Mouse (Mus musculus): ENCODE data around the gene Il17rb. TPM values are rescaled to one million over a fixed set of nuclear protein-coding genes. Genes with fewer than 3 reads are reported as not detected.

Gene Il17rb
- polyA plus RNA-seq (2016; fragmentation: Nextera tagmentation; extraction: Ambion mirVana), result 0.49 and 0.99 TPM in 2 replicates

- peaks cover 38% of the 10 kb centered on the region for H3K27me3 ChIP-seq (ENCODE audit: low read depth, poor library complexity, severe bottlenecking)
- H3K4me3 ChIP-seq, result peak within 1 kb of the TSS; percentile 60
- DNase-seq (ENCODE audit: low spot score), result peak; percentile 51
- H3K27ac ChIP-seq (replicated peaks), result peak within 1 kb of the TSS; percentile 67
- 9% methylated on average over 54 of the region's 54 CpGs for WGBS
- H3K9me3 ChIP-seq (replicated peaks), result no peaks in the 10 kb centered on the region
- peaks cover 10% of the 10 kb centered on the region for H3K4me1 ChIP-seq
- H3K36me3 ChIP-seq, result no peaks in the 10 kb centered on the region
Measured at GRCm38 (mm10) chr14:30008733-30009575, at the start of gene Il17rb, which contains the start of gene Chdh. Il17rb (minus strand) TSS chr14:30008896. Chdh (plus strand) TSS chr14:30009023.

- H3K9me3 ChIP-seq (replicated peaks), result no peaks in the 10 kb centered on the region
- DNase-seq (ENCODE audit: low spot score), result no peak
- H3K4me3 ChIP-seq, result no peak overlapping the region
- 82% methylated on average over 13 of the region's 13 CpGs for WGBS
- H3K27me3 ChIP-seq (ENCODE audit: low read depth, poor library complexity, severe bottlenecking), result no peaks in the 10 kb centered on the region
- H3K4me1 ChIP-seq, result peaks cover 6% of the 10 kb centered on the region
- H3K36me3 ChIP-seq, result no peaks in the 10 kb centered on the region
- no peak overlapping the region for H3K27ac ChIP-seq (replicated peaks)
Measured at GRCm38 (mm10) chr14:30056031-30056766, 47.5 kb upstream of the Il17rb start.

- H3K27ac ChIP-seq (replicated peaks), result no peak overlapping the region
- no peaks in the 10 kb centered on the region for H3K27me3 ChIP-seq (ENCODE audit: low read depth, poor library complexity, severe bottlenecking)
- H3K4me1 ChIP-seq, result peaks cover 6% of the 10 kb centered on the region
- DNase-seq (ENCODE audit: low spot score), result no peak
- no peaks in the 10 kb centered on the region for H3K9me3 ChIP-seq (replicated peaks)
- no peaks in the 10 kb centered on the region for H3K36me3 ChIP-seq
- 88% methylated on average over 7 of the region's 7 CpGs for WGBS
- H3K4me3 ChIP-seq, result no peak overlapping the region
Measured at GRCm38 (mm10) chr14:30054922-30055321, 46.2 kb upstream of the Il17rb start.

- Histone ChIP-seq H3K4me3 (no peak overlapping the region), H3K27me3 (ENCODE audit: low read depth, poor library complexity, severe bottlenecking) (no peaks in the 10 kb centered on the region), H3K36me3 (no peaks in the 10 kb centered on the region), H3K9me3 (replicated peaks) (no peaks in the 10 kb centered on the region), H3K4me1 (no peaks in the 10 kb centered on the region), H3K27ac (replicated peaks) (no peak overlapping the region)
- WGBS, result 87% methylated on average over 8 of the region's 8 CpGs
- DNase-seq (ENCODE audit: low spot score), result no peak
Measured at GRCm38 (mm10) chr14:30050280-30050679, 41.6 kb upstream of the Il17rb start.

- no peaks in the 10 kb centered on the region for H3K4me1 ChIP-seq
- DNase-seq (ENCODE audit: low spot score), result no peak
- H3K27me3 ChIP-seq (ENCODE audit: low read depth, poor library complexity, severe bottlenecking), result no peaks in the 10 kb centered on the region
- no peak overlapping the region for H3K27ac ChIP-seq (replicated peaks)
- WGBS, result 85% methylated on average over 3 of the region's 3 CpGs
- no peak overlapping the region for H3K4me3 ChIP-seq
- no peaks in the 10 kb centered on the region for H3K36me3 ChIP-seq
- no peaks in the 10 kb centered on the region for H3K9me3 ChIP-seq (replicated peaks)
Measured at GRCm38 (mm10) chr14:30048049-30048448, 39.4 kb upstream of the Il17rb start.

GRCm38 (mm10) chr14:30046976-30047375 lies 38.3 kb upstream of the Il17rb start:
- no peaks in the 10 kb centered on the region for H3K27me3 ChIP-seq (ENCODE audit: low read depth, poor library complexity, severe bottlenecking)
- no peaks in the 10 kb centered on the region for H3K36me3 ChIP-seq
- H3K27ac ChIP-seq (replicated peaks), result no peak overlapping the region
- no peak overlapping the region for H3K4me3 ChIP-seq
- no peak for DNase-seq (ENCODE audit: low spot score)
- no peaks in the 10 kb centered on the region for H3K9me3 ChIP-seq (replicated peaks)
- no peaks in the 10 kb centered on the region for H3K4me1 ChIP-seq
- 91% methylated on average over 4 of the region's 4 CpGs for WGBS

GRCm38 (mm10) chr14:30045704-30046220 lies 37.1 kb upstream of the Il17rb start:
- Histone ChIP-seq H3K4me1 (no peaks in the 10 kb centered on the region), H3K9me3 (replicated peaks) (no peaks in the 10 kb centered on the region), H3K27me3 (ENCODE audit: low read depth, poor library complexity, severe bottlenecking) (no peaks in the 10 kb centered on the region), H3K27ac (replicated peaks) (no peak overlapping the region), H3K4me3 (no peak overlapping the region), H3K36me3 (no peaks in the 10 kb centered on the region)
- DNase-seq (ENCODE audit: low spot score), result no peak
- WGBS, result 86% methylated on average over 8 of the region's 8 CpGs

GRCm38 (mm10) chr14:30045239-30045638 lies 36.5 kb upstream of the Il17rb start:
- Histone ChIP-seq H3K36me3 (no peaks in the 10 kb centered on the region), H3K4me1 (no peaks in the 10 kb centered on the region), H3K27ac (replicated peaks) (no peak overlapping the region), H3K4me3 (no peak overlapping the region), H3K9me3 (replicated peaks) (no peaks in the 10 kb centered on the region), H3K27me3 (ENCODE audit: low read depth, poor library complexity, severe bottlenecking) (no peaks in the 10 kb centered on the region)
- 88% methylated on average over 10 of the region's 10 CpGs for WGBS
- no peak for DNase-seq (ENCODE audit: low spot score)

- no peaks in the 10 kb centered on the region for H3K4me1 ChIP-seq
Measured at GRCm38 (mm10) chr14:30043356-30043940, 34.8 kb upstream of the Il17rb start.

GRCm38 (mm10) chr14:30041836-30042235 lies 33.1 kb upstream of the Il17rb start:
- Histone ChIP-seq H3K9me3 (replicated peaks) (no peaks in the 10 kb centered on the region), H3K27ac (replicated peaks) (no peak overlapping the region), H3K4me3 (no peak overlapping the region), H3K36me3 (no peaks in the 10 kb centered on the region), H3K27me3 (ENCODE audit: low read depth, poor library complexity, severe bottlenecking) (no peaks in the 10 kb centered on the region), H3K4me1 (no peaks in the 10 kb centered on the region)
- no peak for DNase-seq (ENCODE audit: low spot score)
- 87% methylated on average over 9 of the region's 9 CpGs for WGBS

More at GRCm38 (mm10) chr14:30043356-30043940, 34.8 kb upstream of the Il17rb start:
- no peak overlapping the region for H3K27ac ChIP-seq (replicated peaks)
- H3K27me3 ChIP-seq (ENCODE audit: low read depth, poor library complexity, severe bottlenecking), result no peaks in the 10 kb centered on the region
- H3K9me3 ChIP-seq (replicated peaks), result no peaks in the 10 kb centered on the region
- H3K4me3 ChIP-seq, result no peak overlapping the region
- H3K36me3 ChIP-seq, result no peaks in the 10 kb centered on the region
- DNase-seq (ENCODE audit: low spot score), result no peak
- 90% methylated on average over 7 of the region's 7 CpGs for WGBS

- H3K27me3 ChIP-seq (ENCODE audit: low read depth, poor library complexity, severe bottlenecking), result no peaks in the 10 kb centered on the region
- H3K4me3 ChIP-seq, result no peak overlapping the region
- no peaks in the 10 kb centered on the region for H3K9me3 ChIP-seq (replicated peaks)
- H3K27ac ChIP-seq (replicated peaks), result no peak overlapping the region
- 85% methylated on average over 4 of the region's 4 CpGs for WGBS
- H3K36me3 ChIP-seq, result no peaks in the 10 kb centered on the region
- no peaks in the 10 kb centered on the region for H3K4me1 ChIP-seq
- DNase-seq (ENCODE audit: low spot score), result no peak
Measured at GRCm38 (mm10) chr14:30039413-30039812, 30.7 kb upstream of the Il17rb start.

- Histone ChIP-seq H3K36me3 (no peaks in the 10 kb centered on the region), H3K27ac (replicated peaks) (no peak overlapping the region), H3K4me1 (no peaks in the 10 kb centered on the region), H3K27me3 (ENCODE audit: low read depth, poor library complexity, severe bottlenecking) (no peaks in the 10 kb centered on the region), H3K4me3 (no peak overlapping the region), H3K9me3 (replicated peaks) (no peaks in the 10 kb centered on the region)
- no peak for DNase-seq (ENCODE audit: low spot score)
- 89% methylated on average over 18 of the region's 18 CpGs for WGBS
Measured at GRCm38 (mm10) chr14:30038431-30038830, 29.7 kb upstream of the Il17rb start.
